Mouse (Mus musculus) heart, postnatal 0 days (tissue): Measurements from ENCODE around the gene Spred2. TPM values are rescaled to one million over a fixed set of nuclear protein-coding genes. Genes with fewer than 3 reads are reported as not detected.

Experiments
- ATAC-seq: fragments of 200-750 bp; cut with Nextera tagmentation; 2 replicates; pipeline ENCODE4 v1.8.0; 2017; ENCODE audit warnings: low read depth, moderate number of reproducible peaks, moderate library complexity; ENCODE audit not compliant: insufficient read depth
- DNase-seq: peaks from one replicate; pipeline ENCODE4 v3.0.0-alpha.2; 2016; ENCODE audit warnings: low spot score
- H3K27ac ChIP-seq: fragments of 300-500 bp; sonication (generic); 2 replicates; pipeline ENCODE4 v1.5.1; 2014; ENCODE audit warnings: low read depth, mild to moderate bottlenecking
- H3K27me3 ChIP-seq: fragments of 300-500 bp; sonication (generic); 2 replicates; pipeline ENCODE4 v1.6.1; 2014; ENCODE audit warnings: low read length, mixed read lengths; ENCODE audit not compliant: control insufficient read depth, insufficient read depth
- H3K36me3 ChIP-seq: fragments of 300-500 bp; sonication (generic); replicated peaks from 2 replicates; pipeline ENCODE4 v1.6.1; 2014; ENCODE audit warnings: low read length, mixed read lengths; ENCODE audit not compliant: control insufficient read depth, insufficient read depth
- H3K4me1 ChIP-seq: fragments of 300-500 bp; sonication (generic); 2 replicates; pipeline ENCODE4 v1.6.1; 2014; ENCODE audit warnings: antibody characterized with exemption; ENCODE audit not compliant: control insufficient read depth, insufficient read depth
- H3K4me2 ChIP-seq: fragments of 300-500 bp; sonication (generic); 2 replicates; pipeline ENCODE4 v1.6.1; 2014; ENCODE audit warnings: low read depth, mild to moderate bottlenecking, low read length, moderate library complexity
- H3K4me3 ChIP-seq: fragments of 300-500 bp; sonication (generic); 2 replicates; pipeline ENCODE4 v1.5.1; 2014; ENCODE audit warnings: low read depth, low read length
- H3K9ac ChIP-seq: fragments of 300-500 bp; sonication (generic); replicated peaks from 2 replicates; pipeline ENCODE4 v1.6.1; 2014; ENCODE audit warnings: low read depth, low read length, mixed read lengths
- H3K9me3 ChIP-seq: fragments of 300-500 bp; sonication (generic); replicated peaks from 2 replicates; pipeline ENCODE4 v1.6.1; 2016; ENCODE audit warnings: low read length; ENCODE audit not compliant: control insufficient read depth
- CTCF ChIP-seq: IDR thresholded peaks from 2 replicates; pipeline ENCODE4 v1.5.1; 2016; ENCODE audit warnings: antibody characterized with exemption, control low read depth, low read depth
- EP300 ChIP-seq: IDR thresholded peaks from 2 replicates; pipeline ENCODE4 v1.6.1; 2016; ENCODE audit warnings: antibody characterized with exemption, low read depth
- WGBS: fragments of 180-500 bp; shearing (Covaris S2); extraction: QIAGEN DNeasy Blood & Tissue Kit; methylation state at CpG from one replicate; pipeline ENCODE4 v1.1.7; 2014; 5-methylcytosine and 5-hydroxymethylcytosine counted together
- polyA plus RNA-seq: library from polyadenylated mRNA; unstranded; fragments of >200 nt; fragmentation: Nextera tagmentation; extraction: Ambion mirVana; gene quantifications from 2 replicates; pipeline ENCODE4 v1.2.1, GENCODE M21; 2015
- total RNA-seq: library from RNA; depleted of rRNA; stranded (reverse); fragments of >200 nt; gene quantifications from 2 replicates; pipeline ENCODE4 v1.2.3, GENCODE M21; 2014; ENCODE audit warnings: low replicate concordance

Spred2 gene
- total and polyA plus RNA-seq, 2 experiments from 2014 or later: 3.2 to 8.2 TPM

DNA sequence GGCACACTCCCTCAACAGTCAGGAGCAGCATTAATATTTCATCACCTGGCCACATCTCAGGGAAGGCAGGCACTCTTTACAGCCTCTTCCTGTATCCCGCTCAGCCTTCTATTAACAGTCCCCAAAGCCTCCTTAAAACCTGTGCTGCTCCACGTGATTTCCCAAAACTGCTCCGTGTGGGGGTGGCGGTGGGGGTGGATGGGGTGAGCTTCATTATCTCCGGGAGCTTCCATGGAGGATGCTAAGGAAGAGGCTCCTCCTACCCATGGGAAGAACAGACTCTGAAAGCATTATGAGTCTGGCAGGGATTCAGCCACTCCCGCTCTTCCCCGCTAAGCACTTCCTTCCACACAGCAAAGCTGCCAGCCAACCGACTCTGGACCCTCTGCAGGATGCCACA, 114.5 kb downstream of the Spred2 start:
- no peak overlapping the region for H3K27ac ChIP-seq
- WGBS: 26% methylated on average over 8 of the region's 8 CpGs

DNA sequence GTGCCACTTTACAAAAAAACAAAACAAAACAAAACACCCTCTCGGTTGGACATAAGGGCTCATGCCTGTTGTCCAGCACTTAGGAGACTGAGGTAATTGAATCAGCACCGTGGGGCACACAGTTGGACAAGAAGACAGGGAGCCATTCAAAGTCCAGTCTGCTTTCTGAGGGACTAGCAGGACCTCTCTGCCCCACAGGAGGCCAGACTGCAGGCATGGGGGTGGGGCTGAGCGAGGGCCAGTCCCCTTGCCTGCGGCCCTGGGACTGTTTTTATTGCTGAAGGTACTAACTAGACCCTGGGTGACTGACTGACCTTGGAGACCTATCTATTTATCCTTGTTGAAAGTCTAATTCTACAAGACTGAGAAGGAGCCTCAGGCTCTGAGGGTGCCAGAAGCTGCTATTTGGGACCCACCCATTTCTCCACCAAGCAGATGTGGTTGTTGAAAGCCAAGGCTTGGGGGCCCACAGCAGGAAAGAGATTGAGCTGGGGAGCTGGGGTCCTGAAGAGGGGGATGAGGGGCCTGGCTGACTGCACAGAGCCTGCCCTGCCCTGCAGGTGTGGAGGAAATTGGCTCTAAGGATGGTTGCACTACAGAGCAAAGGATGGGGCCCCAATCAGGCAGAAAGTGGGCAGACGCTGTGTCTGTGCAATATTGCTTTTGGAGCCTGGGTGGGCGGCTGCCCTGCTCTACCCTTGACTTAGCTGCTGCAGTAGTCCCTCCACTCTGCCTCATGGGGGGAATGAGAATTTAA, 117.2 kb downstream of the Spred2 start:
- H3K27ac ChIP-seq: no peak overlapping the region
- no peak for ATAC-seq
- peaks cover 12% of the 10 kb centered on the region; the same call in 1 of the 2 replicates for H3K4me1 ChIP-seq
- no peaks in the 10 kb centered on the region for H3K27me3 ChIP-seq
- H3K36me3 ChIP-seq: no peaks in the 10 kb centered on the region
- no peak overlapping the region for H3K4me3 ChIP-seq
- H3K9me3 ChIP-seq: no peaks in the 10 kb centered on the region
- H3K4me2 ChIP-seq: no peak overlapping the region
- no peak for TF ChIP-seq EP300
- TF ChIP-seq CTCF: no peak
- 45% methylated on average over 6 of the region's 6 CpGs for WGBS
- H3K9ac ChIP-seq: no peak overlapping the region
- DNase-seq: no peak

More for the DNA sequence above, 114.5 kb downstream of the Spred2 start:
- no peak overlapping the region for H3K9ac ChIP-seq
- no peak overlapping the region for H3K4me2 ChIP-seq
- H3K4me1 ChIP-seq: peaks cover 11% of the 10 kb centered on the region; the same call in 1 of the 2 replicates
- no peaks in the 10 kb centered on the region for H3K27me3 ChIP-seq
- H3K36me3 ChIP-seq: no peaks in the 10 kb centered on the region
- no peak for TF ChIP-seq EP300
- TF ChIP-seq CTCF: no peak
- no peak for DNase-seq
- no peaks in the 10 kb centered on the region for H3K9me3 ChIP-seq
- no peak for ATAC-seq
- H3K4me3 ChIP-seq: no peak overlapping the region

- Histone ChIP-seq H3K27ac (no peak overlapping the region), H3K36me3 (no peaks in the 10 kb centered on the region), H3K9ac (no peak overlapping the region), H3K4me3 (no peak overlapping the region), H3K4me2 (no peak overlapping the region), H3K27me3 (no peaks in the 10 kb centered on the region), H3K4me1 (peaks cover 12% of the 10 kb centered on the region; the same call in 1 of the 2 replicates), H3K9me3 (no peaks in the 10 kb centered on the region)
- DNase-seq: no peak
- TF ChIP-seq EP300: no peak
- TF ChIP-seq CTCF: no peak
- ATAC-seq: no peak
- WGBS: 76% methylated on average over 4 of the region's 4 CpGs
Measured at GRCm38 (mm10) chr11:20042106-20042505, 117.9 kb downstream of the Spred2 start.

- DNase-seq: no peak
- no peak for ATAC-seq
- 72% methylated on average over 4 of the region's 4 CpGs for WGBS
- Histone ChIP-seq H3K9ac (no peak overlapping the region), H3K36me3 (no peaks in the 10 kb centered on the region), H3K27me3 (no peaks in the 10 kb centered on the region), H3K4me1 (peaks cover 12% of the 10 kb centered on the region; the same call in 1 of the 2 replicates), H3K4me2 (no peak overlapping the region), H3K9me3 (no peaks in the 10 kb centered on the region), H3K27ac (0 out of 2 replicates have a peak overlapping the region, but pooled peaks have one; percentile 6), H3K4me3 (no peak overlapping the region)
- no peak for TF ChIP-seq CTCF
- no peak for TF ChIP-seq EP300
Measured at GRCm38 (mm10) chr11:20043256-20043655, 119.1 kb downstream of the Spred2 start.

DNA sequence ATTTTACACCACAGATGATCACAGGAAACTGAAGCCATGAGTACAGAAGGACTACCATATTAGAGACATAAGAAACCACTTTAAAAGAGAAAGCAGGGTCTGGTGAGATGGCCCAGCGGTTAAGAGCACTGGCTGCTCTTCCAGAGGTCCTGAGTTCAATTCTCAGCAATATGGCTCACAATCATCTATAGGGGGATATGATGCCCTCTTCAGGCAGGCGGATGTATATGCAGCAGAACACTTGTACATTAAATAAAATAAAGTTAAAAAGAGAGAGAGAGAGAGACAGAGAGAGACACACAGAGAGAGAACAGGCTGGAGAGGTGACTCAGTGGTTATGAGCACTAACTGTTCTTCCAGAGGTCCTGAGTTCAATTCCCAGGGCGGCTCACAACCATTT, 121.4 kb downstream of the Spred2 start:
- peak; percentile 21 for TF ChIP-seq CTCF
- TF ChIP-seq EP300: no peak
- Histone ChIP-seq H3K4me1 (peaks cover 12% of the 10 kb centered on the region; the same call in 1 of the 2 replicates), H3K4me3 (no peak overlapping the region), H3K4me2 (no peak overlapping the region), H3K27ac (no peak overlapping the region), H3K9ac (no peak overlapping the region), H3K9me3 (no peaks in the 10 kb centered on the region), H3K27me3 (no peaks in the 10 kb centered on the region), H3K36me3 (no peaks in the 10 kb centered on the region)
- no peak for DNase-seq
- no peak for ATAC-seq
- 76% methylated on average over 3 of the region's 3 CpGs for WGBS
